Mouse (Mus musculus): ENCODE measurements at regions not wholly inside any gene's neighbourhood (a gene's known extent, or its start where the extent isn't known, plus 50 kb on each side); places are given as distances from the start of the nearest gene placed in this dataset.

DNA sequence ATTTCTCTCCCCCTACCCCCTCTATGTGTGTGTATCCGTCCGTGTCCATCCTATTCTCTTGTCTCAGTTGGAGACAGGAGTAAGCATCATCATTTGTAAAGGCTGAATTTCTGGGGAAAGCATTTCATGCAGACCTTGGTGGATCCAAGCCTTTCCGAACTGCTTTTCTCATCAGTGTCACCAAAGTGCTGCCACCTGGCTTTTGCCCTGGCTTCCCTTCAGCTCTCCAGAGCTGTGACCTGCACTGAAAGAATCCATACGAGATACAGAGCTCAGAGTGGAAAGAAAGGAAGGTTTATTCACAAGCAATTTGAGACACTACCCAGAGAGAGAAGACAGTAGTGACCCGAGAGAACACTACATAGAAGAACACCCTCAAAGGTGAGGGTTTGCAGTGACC is 248.1 kb downstream of the Cxcl12 start:
- DNase-seq (ENCODE audit: low read depth, low spot score): no peak

DNA sequence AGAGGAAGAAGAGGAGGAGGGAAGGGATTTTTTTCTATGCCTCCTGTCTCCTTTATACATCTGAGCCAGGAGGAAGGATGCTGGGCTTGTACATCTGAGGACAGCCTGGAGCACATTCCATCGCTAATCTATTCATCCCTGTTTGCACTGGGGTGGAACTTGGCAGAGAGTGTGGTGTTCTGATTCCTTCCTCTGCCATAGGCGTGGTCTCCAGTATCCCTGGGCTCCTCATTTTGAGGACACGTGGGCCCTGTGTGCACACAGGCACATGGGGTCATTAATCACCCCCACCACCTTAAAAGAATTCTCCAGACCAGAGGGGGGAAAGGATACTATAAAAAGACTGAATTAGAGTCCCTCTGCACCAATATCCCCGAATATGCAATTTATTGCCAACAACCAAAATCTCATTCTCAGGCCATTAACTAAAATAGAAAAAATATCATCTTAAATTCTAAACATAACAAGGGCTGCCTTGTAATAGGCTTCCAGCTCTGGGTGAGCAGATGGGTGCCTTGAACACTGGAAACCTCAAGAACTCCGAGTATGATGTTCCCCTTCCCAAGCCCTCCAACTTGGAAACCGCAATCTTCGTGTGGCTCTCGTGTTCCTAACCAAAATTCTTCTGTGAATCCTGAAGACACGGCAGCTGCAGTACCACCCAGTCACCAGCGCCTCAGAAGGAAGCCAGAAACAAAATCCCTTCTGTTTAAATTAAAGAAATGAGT is 254.7 kb downstream of the Cxcl12 start:
- DNase-seq (ENCODE audit: low read depth, low spot score): no peak

DNA sequence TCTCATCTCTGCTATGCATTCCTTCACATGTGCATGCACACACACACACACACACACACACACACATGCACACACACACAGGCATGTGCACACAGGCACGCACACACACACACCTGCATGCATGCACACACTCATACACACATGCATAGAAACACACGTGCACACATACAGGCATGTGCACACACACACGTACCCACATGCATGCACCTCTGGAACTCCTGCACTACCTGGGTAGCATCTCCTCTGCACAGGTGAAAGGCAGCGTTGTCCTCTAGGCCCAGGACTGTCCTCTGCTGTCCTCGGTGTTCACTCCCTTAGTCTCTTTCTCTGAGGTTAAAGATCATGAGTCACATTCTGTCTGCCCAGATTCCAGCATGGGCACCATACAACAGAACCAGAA is 258.0 kb downstream of the Cxcl12 start:
- no peak for DNase-seq (ENCODE audit: low read depth, low spot score)

DNA sequence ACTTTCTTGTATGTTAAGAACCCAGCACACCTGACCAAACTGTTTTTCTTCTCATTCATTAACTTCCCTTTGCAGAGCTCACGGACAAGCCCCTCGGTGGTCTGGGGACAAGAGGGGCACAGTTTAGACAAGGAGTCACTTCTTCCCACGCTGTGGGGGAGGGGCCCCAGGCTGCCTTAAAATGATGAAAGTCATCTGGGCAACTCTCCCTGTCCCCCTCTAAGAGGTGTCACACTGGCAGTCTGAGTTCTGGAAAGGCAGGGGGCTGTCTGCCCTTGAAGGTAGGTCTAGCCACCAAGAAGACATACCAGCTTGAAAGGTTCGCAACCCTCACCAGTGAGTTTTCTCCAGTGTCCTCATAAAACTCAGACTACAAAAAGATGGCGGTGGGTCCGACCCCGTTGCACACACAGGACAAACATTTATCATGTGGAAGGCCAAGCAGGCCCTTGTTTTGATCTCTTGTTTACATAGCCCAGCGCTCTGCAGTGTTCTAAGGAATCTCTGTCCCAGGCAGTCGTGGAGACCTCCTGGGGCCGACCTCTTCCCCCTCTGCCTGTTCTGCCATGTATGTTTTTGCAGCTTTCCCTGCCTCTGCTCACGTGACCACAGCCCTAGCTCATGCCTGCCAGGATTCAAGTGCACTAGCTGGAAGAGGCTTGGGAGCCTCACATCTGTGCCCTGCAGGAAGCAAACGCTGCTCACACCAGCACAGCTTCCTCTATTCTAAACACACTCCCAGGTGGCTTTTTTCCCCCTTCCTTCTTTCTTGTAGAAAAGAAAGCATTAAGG is 259.2 kb downstream of the Cxcl12 start:
- no peak for DNase-seq (ENCODE audit: low read depth, low spot score)

DNA sequence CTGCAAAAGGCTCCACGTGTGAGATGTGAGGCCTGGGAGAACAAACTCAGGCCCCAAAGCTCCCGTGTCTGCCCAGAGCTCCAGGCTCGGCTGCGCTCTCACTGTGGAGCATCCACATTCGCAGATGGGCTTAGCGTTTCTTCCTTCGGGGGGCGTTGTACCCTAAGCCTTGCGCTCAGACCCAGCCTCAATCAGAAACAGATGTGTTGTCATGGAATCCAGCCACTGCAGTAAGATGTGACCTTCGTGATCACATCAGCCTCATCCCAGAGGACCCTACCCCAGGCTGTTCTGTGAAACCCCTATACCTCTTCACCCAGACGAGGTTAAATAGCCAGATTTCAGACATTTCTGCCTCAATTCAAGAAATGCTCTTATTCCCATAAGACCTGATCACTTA is 260.1 kb downstream of the Cxcl12 start:
- no peak for DNase-seq (ENCODE audit: low read depth, low spot score)

DNA sequence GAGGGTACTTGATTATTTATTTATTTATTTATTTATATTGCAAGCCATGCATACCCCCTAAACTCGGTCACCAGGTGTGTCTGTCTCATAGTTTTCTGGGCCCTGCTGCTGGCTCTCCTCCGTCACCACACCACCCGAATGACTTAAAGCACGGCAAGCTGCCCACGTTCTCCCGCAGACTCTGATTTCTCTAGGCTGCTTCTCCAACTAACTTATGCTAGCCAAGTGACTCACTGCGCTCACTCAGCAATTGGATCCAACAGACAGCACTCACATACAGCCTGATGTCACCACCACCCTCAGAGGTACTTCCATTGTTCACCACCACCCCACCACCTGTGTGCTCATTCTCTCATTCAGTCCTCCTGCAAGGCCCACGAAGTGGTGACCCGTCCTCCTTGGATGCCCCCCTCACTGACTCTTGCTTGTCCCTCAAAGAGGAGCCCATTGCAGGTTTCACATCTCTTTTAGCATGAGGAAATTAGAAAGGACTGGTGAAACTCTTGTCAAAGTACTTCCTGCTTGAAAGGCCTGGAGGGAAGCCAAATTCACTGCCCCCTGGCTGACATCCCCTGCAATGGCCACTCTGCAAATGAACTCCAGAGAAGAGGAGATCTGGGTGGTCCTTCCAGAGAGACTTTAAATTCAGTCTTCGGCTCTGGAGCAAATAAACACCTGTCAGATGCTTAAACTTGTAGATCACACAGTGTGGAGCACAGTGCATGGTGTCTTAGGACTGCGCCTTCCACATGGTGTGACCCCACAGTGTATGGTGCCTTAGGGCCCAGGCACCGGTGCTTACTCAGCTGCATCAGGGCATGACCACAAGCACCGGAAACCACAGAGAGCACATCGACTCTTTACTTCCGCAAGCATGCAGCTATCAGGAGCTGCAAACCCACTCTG is 262.8 kb downstream of the Cxcl12 start:
- peak; percentile 58 for DNase-seq (ENCODE audit: low read depth, low spot score)

DNA sequence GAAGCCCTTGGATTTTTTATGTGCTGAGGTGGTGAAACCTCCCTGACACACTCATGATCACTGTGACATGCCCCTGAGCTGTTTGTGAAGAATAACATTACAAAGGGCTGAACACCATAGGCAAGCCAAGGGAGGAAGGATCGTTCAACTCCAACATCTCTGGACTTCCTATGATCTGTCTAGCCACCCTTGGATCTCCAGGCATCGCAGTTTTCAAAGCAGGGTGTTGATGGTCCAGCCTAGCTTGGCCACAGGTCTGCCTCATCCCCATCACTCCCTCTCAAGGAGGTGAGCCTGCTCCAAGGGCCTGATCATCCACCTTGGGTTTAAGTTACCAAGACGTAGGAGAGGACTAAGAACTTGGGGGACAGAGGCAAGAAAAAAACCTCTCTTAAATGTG is 268.5 kb downstream of the Cxcl12 start:
- DNase-seq (ENCODE audit: low read depth, low spot score): no peak

DNA sequence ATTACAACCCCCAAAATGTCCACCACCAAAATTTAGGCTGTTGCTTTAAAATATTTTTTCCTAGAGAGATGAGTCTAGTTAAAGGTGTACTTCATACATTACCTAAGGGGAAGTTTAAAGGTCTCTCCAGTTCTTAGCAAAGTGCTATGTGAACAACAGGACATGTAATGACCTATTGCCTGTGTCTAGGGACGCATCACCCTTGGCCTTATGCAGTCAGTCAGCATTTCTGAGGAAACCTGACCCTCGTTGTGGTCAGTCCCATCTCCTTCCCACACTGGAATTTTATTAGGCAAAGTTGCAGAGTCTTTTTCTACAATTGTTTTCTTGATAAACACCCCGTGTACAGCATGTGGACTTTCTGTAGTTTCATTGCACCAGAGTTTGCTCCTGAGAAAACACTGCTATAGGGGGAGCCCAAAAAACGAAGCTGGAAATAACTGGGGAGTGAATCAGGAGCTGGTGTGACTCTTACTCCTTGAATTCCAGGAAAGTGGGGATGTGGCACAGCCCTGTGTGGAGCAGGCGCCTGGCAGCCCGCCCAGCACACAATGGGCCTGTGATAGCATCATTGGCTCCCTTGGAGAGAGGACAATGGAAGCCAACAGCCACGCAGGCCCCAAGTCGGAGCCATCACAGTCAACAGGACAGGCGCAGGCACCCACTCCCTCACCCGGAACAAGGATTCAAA is 269.2 kb downstream of the Cxcl12 start:
- no peak for DNase-seq (ENCODE audit: low read depth, low spot score)

DNA sequence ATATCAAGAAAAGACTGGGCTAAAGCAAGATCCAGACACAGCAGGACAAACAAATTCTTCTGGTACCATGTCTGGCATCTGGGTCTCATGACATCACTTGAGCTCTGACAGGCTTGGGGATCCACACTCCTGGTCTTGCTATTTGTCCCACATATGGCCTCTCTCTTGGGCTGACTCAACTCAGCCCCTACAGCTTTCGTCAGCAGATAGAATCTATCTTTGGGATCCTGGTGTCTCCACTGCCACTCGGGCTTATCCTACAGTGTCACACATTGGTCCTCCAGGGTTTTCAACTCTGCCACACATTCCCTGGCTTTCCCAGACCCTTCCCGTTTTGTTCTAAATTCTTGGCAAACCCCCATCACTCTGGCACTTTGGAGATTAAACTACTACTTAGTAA is 280.3 kb downstream of the Cxcl12 start:
- no peak for DNase-seq (ENCODE audit: low read depth, low spot score)

DNA sequence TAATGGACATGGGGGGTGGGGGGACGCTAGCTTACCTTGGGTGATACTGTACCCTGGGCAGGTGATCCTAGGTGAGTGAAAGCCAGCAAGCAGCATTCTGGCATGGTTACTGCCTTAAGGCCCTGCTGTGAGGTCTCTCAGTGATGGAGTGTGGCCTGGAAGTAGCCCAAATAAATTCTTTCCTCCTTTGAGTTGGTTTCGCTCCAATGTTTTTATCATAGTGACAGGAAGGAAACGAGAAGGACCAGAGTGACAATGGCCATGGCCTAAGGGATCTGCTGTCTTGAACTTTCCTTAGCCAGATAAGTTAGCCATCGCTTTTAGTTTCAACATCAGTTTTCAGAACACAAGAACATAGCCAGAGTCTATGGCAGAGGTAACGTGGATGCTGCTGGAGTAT is 282.7 kb downstream of the Cxcl12 start:
- no peak for DNase-seq (ENCODE audit: low read depth, low spot score)

DNA sequence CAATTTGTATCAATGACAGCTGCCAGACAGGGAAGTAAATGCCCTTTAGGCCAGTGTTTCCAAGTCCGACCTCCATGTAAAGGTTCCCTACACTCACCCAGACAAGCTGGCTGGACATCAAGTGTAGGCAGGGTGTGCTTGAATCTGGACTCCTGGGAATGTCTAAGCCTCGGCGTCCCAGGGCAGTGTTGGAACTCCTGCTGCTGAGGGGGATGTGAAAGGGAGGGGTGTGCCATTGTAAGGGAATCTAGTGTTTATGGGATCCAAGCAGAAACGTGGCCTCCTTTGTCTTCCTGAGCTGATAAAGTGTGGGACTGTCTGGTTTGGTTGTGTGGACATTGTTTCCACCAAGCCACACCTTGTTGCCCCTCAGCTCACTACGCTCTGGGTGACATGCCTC is 291.9 kb downstream of the Cxcl12 start:
- DNase-seq (ENCODE audit: low read depth, low spot score): no peak

DNA sequence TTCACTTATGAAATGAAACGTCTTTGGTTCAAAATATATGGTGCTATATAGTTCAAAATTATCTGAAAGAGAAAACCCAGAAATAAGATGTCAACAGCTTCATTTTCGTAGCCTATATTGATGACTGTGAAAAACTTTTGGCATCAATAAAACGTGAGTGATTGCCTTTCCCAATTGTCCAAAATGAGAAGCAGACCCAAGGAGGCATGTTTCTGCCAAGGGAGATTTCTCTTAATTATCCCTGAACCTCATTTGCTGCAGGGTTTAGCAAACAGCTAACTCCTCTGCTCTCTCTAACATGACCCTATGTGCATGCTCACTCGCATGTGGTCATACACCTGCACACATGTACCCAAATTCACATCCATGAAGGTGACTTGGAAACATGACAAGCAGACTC is 296.8 kb downstream of the Cxcl12 start:
- DNase-seq (ENCODE audit: low read depth, low spot score): no peak

DNA sequence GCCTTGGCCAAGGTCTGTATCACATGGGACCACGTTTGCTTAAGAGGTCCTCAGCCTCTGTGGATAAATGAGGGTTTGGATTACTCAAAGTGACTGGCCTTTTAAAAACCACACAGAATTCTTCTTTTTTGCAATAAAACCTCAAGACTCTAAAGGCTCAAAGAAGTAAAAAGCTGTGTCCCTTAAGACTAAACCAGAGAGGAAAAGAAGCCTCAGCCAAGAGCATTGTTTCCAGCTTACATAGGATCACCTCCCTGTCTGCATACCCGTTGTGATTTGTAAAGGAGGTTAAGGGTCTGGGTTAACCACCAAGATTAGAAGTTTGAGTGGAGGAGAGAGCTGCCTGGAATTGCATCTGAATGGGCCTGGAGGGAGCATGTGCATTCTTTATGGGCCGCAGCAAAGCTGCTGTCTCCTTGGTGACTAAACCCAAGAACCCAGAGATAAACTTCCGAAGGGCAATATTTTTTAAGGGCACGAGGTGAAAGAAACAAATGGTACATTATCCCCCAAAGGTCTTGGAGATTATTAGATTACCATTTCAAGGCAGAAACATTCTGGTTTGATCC is 297.4 kb downstream of the Cxcl12 start:
- no peak for DNase-seq (ENCODE audit: low read depth, low spot score)

DNA sequence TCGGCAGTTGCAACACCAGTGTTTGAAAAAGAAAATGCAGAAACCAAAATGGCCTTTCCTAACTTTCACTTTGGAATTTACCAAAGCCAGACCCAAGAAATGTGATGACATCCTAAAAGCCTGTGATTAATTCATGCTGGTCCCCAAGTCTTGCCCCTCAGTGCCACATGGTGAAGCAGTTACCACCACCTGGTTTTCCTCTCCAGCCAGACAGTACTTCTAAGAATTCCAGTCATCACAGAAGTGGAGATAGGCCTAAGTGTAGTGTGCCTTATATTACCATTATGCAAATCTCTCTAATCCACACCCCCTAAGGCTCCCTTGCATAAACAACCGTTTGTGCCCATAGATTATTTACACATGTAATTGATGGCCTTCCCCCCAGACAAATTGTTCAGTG is 311.0 kb downstream of the Cxcl12 start:
- no peak for DNase-seq (ENCODE audit: low read depth, low spot score)

DNA sequence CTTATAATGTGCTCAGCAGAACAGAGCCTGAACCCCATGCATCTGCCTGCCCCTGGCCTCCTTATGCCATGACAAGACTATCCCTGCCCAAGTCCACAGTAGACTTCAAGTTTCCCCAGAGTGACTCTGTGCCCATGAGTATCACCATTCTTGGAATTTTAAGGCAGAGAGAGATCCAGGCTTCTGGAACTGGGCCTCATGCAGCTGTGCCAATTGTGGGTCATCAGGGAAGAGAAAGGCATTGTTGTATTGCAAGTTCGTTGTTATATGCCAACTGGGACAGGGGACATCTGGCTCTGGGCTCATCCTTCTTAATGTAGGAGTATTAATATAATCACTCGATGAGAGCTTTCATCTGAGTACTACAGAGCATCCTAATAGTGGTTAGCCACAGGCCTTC is 312.1 kb downstream of the Cxcl12 start:
- DNase-seq (ENCODE audit: low read depth, low spot score): no peak

DNA sequence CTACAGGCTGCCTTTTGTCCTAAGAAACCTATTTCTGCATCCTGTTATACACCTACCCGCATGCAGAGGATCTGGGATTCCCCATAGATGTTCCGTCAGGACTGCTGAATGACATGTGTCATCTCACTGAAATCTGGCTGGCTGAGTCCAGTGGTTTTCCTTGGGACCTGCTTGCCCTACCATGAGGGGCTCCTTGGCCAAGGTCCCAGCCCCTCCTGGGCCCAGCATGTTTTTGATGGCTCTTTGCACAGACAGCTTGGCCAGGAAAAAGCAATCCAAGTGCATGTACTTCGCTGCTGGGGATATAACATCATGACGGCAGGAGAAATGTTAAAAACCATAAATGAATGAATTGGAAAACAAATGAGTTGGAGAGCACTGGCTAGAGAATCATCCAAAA is 320.8 kb downstream of the Cxcl12 start:
- DNase-seq (ENCODE audit: low read depth, low spot score): no peak

DNA sequence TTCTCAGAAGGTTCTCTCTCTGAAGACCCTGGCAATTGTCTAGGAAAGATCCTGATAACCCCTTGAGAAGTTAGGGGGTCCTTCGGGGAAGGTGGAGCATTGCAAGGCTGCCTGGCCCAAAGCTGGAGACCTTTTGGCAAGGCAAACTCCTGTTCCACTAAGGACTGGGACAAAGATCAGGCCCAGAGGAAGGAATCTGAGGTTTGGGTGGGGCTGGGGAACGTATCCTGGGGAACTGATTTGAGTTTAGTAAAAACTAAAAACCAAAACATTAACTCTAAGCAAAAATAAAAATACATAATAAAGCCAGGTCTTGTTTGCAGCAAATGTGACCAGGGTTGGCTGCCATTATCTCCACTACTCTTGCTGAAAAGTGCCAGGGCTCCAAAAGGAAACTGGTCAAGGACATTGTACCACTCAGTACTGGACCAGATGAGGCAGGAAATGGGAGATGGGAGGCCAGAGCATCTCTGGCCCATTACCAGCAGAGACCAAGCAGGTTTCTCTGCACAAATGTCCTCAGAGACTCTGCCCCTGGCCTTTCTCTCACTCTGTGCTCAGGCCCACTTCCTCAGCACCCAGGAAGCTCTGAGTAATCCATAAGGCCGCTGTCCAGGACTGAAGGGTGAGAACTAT is 321.5 kb downstream of the Cxcl12 start:
- DNase-seq (ENCODE audit: low read depth, low spot score): no peak

DNA sequence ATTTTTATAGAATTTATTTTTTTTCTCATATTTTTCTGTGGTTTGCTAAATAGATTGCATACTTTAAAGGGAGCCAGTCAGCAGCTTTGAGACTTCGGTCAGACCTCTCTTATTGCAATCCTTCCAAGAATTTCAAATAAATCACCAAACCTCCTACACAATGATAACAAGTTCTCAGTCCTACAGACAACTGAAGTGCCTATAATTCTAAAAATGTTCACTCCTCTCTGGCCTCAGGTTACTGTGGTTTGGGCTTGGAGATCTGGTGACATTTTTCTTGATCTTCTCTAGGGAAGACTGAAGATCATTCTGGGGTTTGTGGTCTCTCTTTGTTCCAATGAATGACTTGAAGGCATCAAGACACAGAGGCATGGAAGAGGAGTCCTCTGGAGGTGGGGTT is 326.6 kb downstream of the Cxcl12 start:
- no peak for DNase-seq (ENCODE audit: low read depth, low spot score)

DNA sequence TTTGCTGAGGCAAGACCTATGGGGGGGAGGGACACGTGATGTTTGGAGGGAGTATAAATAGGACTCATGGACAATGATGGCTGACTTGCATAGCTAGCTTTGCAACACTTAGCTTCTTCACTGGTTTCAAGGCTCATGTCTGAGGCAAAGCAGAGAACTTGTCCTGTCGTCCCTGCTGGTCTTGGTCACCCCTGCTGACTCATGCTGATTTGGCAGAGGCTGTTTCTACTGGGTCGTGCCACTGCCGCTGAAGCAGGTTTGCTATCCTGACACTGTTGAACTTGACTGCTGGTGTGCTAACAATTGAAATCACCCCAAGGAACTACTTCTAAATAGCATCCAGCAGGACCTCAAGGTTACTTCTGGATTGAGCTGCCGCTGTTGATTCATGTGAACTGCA is 329.0 kb downstream of the Cxcl12 start:
- no peak for DNase-seq (ENCODE audit: low read depth, low spot score)

DNA sequence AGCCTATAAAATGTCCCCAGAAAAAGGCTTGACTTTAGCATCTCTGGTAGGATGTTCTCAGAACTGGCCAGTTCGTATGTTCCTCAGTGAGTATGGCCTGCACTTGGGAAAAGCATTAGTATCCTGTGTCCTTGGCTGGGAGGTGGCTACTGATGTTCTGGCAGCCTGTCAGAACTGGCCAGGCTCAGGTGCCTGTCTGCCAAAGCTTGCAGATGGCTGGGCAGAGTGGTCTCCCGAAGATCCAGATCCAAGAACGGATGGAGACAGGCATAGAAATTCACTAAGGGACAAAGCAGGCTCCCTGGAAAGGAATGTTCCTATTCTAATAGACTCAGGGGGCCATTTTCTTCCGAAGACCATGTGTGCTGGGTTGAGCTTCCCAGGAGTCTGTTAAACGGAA is 329.6 kb downstream of the Cxcl12 start:
- no peak for DNase-seq (ENCODE audit: low read depth, low spot score)

DNA sequence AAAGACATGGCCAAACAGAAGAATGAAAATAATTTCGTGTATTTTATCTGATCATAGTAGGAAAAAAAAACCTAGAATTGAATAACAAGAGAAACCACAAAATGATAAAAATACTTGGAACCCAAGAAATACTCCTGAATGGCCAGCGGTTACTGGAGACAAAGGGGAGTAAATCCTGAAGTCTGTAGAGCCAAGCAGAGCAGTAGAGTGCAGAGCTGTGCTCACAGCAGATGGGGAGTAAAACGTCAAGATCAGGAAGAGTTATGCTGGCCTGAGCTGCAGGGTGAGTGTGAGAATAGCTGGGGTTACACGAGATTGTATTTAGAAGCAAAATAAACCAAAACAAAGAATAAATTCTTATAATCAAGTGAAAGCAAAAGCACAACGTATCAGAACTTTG is 334.0 kb downstream of the Cxcl12 start:
- no peak for DNase-seq (ENCODE audit: low read depth, low spot score)
